Mouse (Mus musculus) ES-E14 (cell line): ENCODE data around the gene Col24a1. TPM values are rescaled to one million over a fixed set of nuclear protein-coding genes. Genes with fewer than 3 reads are reported as not detected.

Experiments used
- DNase-seq: peaks from one replicate; pipeline ENCODE4 v3.0.0-alpha.2; 2013; ENCODE audit warnings: low read depth, low spot score
- H3K27ac ChIP-seq: 2 replicates; pipeline ENCODE4 v1.5.1; 2012; ENCODE audit warnings: low read depth, mild to moderate bottlenecking, low read length, moderate library complexity, mixed read lengths; ENCODE audit not compliant: poor library complexity, insufficient read depth, severe bottlenecking
- H3K36me3 ChIP-seq: 2 replicates; pipeline ENCODE4 v1.6.1; 2012; ENCODE audit warnings: mild to moderate bottlenecking, low read length, moderate library complexity, mixed read lengths; ENCODE audit not compliant: control insufficient read depth, poor library complexity, insufficient read depth, severe bottlenecking
- H3K4me1 ChIP-seq, 2 experiments: fragments of 150-350 bp in 1 of 2; sonication (generic) in 1 of 2; 2 replicates each; pipeline ENCODE4 v1.6.1; 2012; ENCODE audit warnings: low read length in 2 of 2, mild to moderate bottlenecking in 1 of 2, mixed read lengths in 1 of 2; ENCODE audit not compliant: control insufficient read depth in 2 of 2, insufficient read depth in 2 of 2, poor library complexity in 1 of 2
- H3K4me3 ChIP-seq, 2 experiments: fragments of 150-350 bp in 1 of 2; sonication (generic) in 1 of 2; 2 replicates each; pipeline ENCODE4 v1.5.1; 2012; ENCODE audit warnings: low read length in 2 of 2, low read depth in 1 of 2, mild to moderate bottlenecking in 1 of 2, mixed read lengths in 1 of 2; ENCODE audit not compliant: insufficient read depth in 1 of 2, poor library complexity in 1 of 2, severe bottlenecking in 1 of 2
- H3K9ac ChIP-seq: 2 replicates; pipeline ENCODE4 v1.6.1; 2012; ENCODE audit warnings: low read depth, mild to moderate bottlenecking, low read length, mixed read lengths; ENCODE audit not compliant: poor library complexity, insufficient read depth, severe bottlenecking
- H3K9me3 ChIP-seq: fragments of 150-350 bp; sonication (generic); 2 replicates; pipeline ENCODE4 v1.6.1; 2012; ENCODE audit warnings: low read depth, mild to moderate bottlenecking, low read length; ENCODE audit not compliant: control insufficient read depth, insufficient read depth
- CHD2 ChIP-seq: IDR thresholded peaks from 2 replicates; pipeline ENCODE4 v1.6.1; 2014; ENCODE audit warnings: mild to moderate bottlenecking, low read depth, low read length, inconsistent platforms
- HCFC1 ChIP-seq: IDR thresholded peaks from 2 replicates; pipeline ENCODE4 v1.6.1; 2012; ENCODE audit warnings: low read length, inconsistent platforms, borderline replicate concordance; ENCODE audit not compliant: insufficient read depth
- MAFK ChIP-seq: IDR thresholded peaks from 2 replicates; pipeline ENCODE4 v1.6.1; 2014; ENCODE audit warnings: mild to moderate bottlenecking, low read depth, low read length, inconsistent platforms; ENCODE audit not compliant: insufficient read depth
- ZC3H11A ChIP-seq: IDR thresholded peaks from 2 replicates; pipeline ENCODE4 v1.6.1; 2012; ENCODE audit warnings: low read depth, mild to moderate bottlenecking, inconsistent platforms, low read length, borderline replicate concordance
- ZNF384 ChIP-seq: IDR thresholded peaks from 2 replicates; pipeline ENCODE4 v1.6.1; 2012; ENCODE audit warnings: low read depth, low read length, inconsistent platforms
- in situ Hi-C, 2 experiments: fragments of 600-800 bp; cut with MboI; formaldehyde crosslinking; loops; one replicate each; pipeline ENCODE4 v1.15.1; 2025; ENCODE audit warnings: low sequenced_read_pairs in 2 of 2, inconsistent platforms in 1 of 2; ENCODE audit not compliant: unreplicated experiment in 2 of 2
- total RNA-seq: library from RNA; depleted of rRNA; stranded (reverse); fragments of 300-350 nt; gene quantifications from 2 replicates; pipeline ENCODE4 v1.2.3, GENCODE M21; 2012

The Col24a1 gene
- total RNA-seq, 1 experiment: 0.09 TPM

- Histone ChIP-seq H3K9me3 (no peaks in the 10 kb centered on the region), H3K9ac (no peak overlapping the region), H3K27ac (no peak overlapping the region), H3K4me3 (no peak overlapping the region), H3K36me3 (no peaks in the 10 kb centered on the region), H3K4me1 (no peaks in the 10 kb centered on the region)
- in situ Hi-C loops: no loop called here
- no peak for DNase-seq
- no peak for TF ChIP-seq ZC3H11A
- no peak for TF ChIP-seq ZNF384
- TF ChIP-seq HCFC1: no peak
- no peak for TF ChIP-seq MAFK
- TF ChIP-seq CHD2: no peak
Observed at GRCm38 (mm10) chr3:145471094-145471493, 178.8 kb downstream of the Col24a1 start.

GRCm38 (mm10) chr3:145474163-145474562 is 181.9 kb downstream of the Col24a1 start:
- no peaks in the 10 kb centered on the region for H3K9me3 ChIP-seq
- H3K36me3 ChIP-seq: no peaks in the 10 kb centered on the region
- H3K9ac ChIP-seq: no peak overlapping the region
- in situ Hi-C loops: no loop called here
- H3K4me3 ChIP-seq: no peak overlapping the region
- no peak overlapping the region for H3K27ac ChIP-seq
- DNase-seq: no peak
- TF ChIP-seq ZNF384: no peak
- TF ChIP-seq MAFK: no peak
- TF ChIP-seq CHD2: no peak
- H3K4me1 ChIP-seq: no peaks in the 10 kb centered on the region

GRCm38 (mm10) chr3:145476634-145477033 is 184.4 kb downstream of the Col24a1 start:
- TF ChIP-seq CHD2: no peak
- TF ChIP-seq ZC3H11A: no peak
- TF ChIP-seq MAFK: no peak
- no peak for TF ChIP-seq HCFC1
- TF ChIP-seq ZNF384: no peak
- Histone ChIP-seq H3K9ac (no peak overlapping the region), H3K36me3 (no peaks in the 10 kb centered on the region), H3K9me3 (no peaks in the 10 kb centered on the region), H3K4me3 (no peak overlapping the region), H3K27ac (no peak overlapping the region), H3K4me1 (no peaks in the 10 kb centered on the region)
- no peak for DNase-seq
- in situ Hi-C loops: no loop called here

- no peak overlapping the region for H3K27ac ChIP-seq
- H3K36me3 ChIP-seq: no peaks in the 10 kb centered on the region
- in situ Hi-C loops: no loop called here
- TF ChIP-seq ZNF384 (no peak), CHD2 (no peak), HCFC1 (no peak), MAFK (no peak), ZC3H11A (no peak)
- no peak for DNase-seq
- H3K9me3 ChIP-seq: no peaks in the 10 kb centered on the region
- no peak overlapping the region for H3K9ac ChIP-seq
- H3K4me3 ChIP-seq: no peak overlapping the region
- no peaks in the 10 kb centered on the region for H3K4me1 ChIP-seq
Observed at GRCm38 (mm10) chr3:145477074-145477473, 184.8 kb downstream of the Col24a1 start.

- DNase-seq: no peak
- Histone ChIP-seq H3K4me1 (no peaks in the 10 kb centered on the region), H3K9ac (no peak overlapping the region), H3K9me3 (no peaks in the 10 kb centered on the region), H3K27ac (no peak overlapping the region), H3K36me3 (no peaks in the 10 kb centered on the region), H3K4me3 (no peak overlapping the region)
- no peak for TF ChIP-seq MAFK
- no peak for TF ChIP-seq HCFC1
- TF ChIP-seq ZNF384: no peak
- no peak for TF ChIP-seq CHD2
- no peak for TF ChIP-seq ZC3H11A
- in situ Hi-C loops: no loop called here
Observed at GRCm38 (mm10) chr3:145478446-145478845, 186.2 kb downstream of the Col24a1 start.
